Mouse (Mus musculus) heart, embryonic 13.5 days (tissue): ENCODE data around the gene A630001G21Rik. TPM values are rescaled to one million over a fixed set of nuclear protein-coding genes. Genes with fewer than 3 reads are reported as not detected.
A peak's percentile ranks its signal among the peaks of the same experiment; 100 is the strongest.

ENCODE experiments used
- ATAC-seq: fragments of 200-750 bp; cut with Nextera tagmentation; 2 replicates; pipeline ENCODE4 v1.8.0; 2017; ENCODE audit warnings: moderate TSS enrichment; ENCODE audit not compliant: insufficient number of reproducible peaks, low FRiP score, low TSS enrichment; ENCODE audit errors: extremely low read depth
- H3K27ac ChIP-seq: fragments of 300-500 bp; sonication (generic); replicated peaks from 2 replicates; pipeline ENCODE4 v1.5.1; 2015; ENCODE audit warnings: moderate library complexity, mild to moderate bottlenecking, inconsistent platforms
- H3K27me3 ChIP-seq: fragments of 300-500 bp; sonication (generic); replicated peaks from 2 replicates; pipeline ENCODE4 v1.6.1; 2015; ENCODE audit warnings: mild to moderate bottlenecking, inconsistent platforms
- H3K36me3 ChIP-seq: fragments of 300-500 bp; sonication (generic); 2 replicates; pipeline ENCODE4 v1.6.1; 2015; ENCODE audit warnings: mild to moderate bottlenecking, inconsistent platforms
- H3K4me1 ChIP-seq: fragments of 300-500 bp; sonication (generic); 2 replicates; pipeline ENCODE4 v1.6.1; 2015; ENCODE audit warnings: inconsistent platforms
- H3K4me2 ChIP-seq: fragments of 300-500 bp; sonication (generic); 2 replicates; pipeline ENCODE4 v1.6.1; 2015; ENCODE audit warnings: inconsistent platforms, mild to moderate bottlenecking, moderate library complexity
- H3K4me3 ChIP-seq: fragments of 300-500 bp; sonication (generic); 2 replicates; pipeline ENCODE4 v1.5.1; 2015; ENCODE audit warnings: moderate library complexity, mild to moderate bottlenecking, inconsistent platforms
- H3K9ac ChIP-seq: fragments of 300-500 bp; sonication (generic); 2 replicates; pipeline ENCODE4 v1.6.1; 2015; ENCODE audit warnings: inconsistent platforms, mild to moderate bottlenecking, moderate library complexity
- H3K9me3 ChIP-seq: fragments of 300-500 bp; sonication (generic); 2 replicates; pipeline ENCODE4 v1.6.1; 2016; ENCODE audit warnings: inconsistent platforms
- whole genome bisulfite sequencing: fragments of 180-500 bp; shearing (Covaris S2); methylation state at CpG from one replicate; pipeline ENCODE4 v1.1.7; 2015; ENCODE audit warnings: mixed read lengths; 5-methylcytosine and 5-hydroxymethylcytosine counted together
- polyA plus RNA-seq: library from polyadenylated mRNA; unstranded; fragments of >200 nt; fragmentation: Nextera tagmentation; extraction: Ambion mirVana; gene quantifications from 2 replicates; pipeline ENCODE4 v1.2.1, GENCODE M21; 2015

A630001G21Rik gene
- polyA plus RNA-seq, 1 experiment from 2014 or later, result 1.6 TPM

DNA sequence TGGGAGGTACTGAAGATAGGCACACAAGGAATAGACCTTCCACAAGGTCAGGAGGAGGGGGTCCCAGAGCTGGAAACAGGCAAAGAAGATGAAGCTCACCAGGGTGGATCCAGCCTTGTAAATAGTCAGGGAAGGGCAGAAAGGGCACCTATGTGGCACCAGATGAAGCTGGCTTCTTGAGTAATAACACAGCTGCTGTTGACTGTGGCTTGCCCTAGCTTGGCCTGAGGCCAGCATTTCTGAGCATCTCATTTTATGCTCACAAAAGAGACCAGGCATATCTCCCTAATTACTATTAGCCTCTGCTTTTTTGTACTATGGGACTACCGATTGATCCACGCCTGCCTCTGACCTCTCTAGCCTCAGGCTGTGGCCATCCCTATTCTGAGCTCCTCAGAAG is 28.6 kb downstream of the A630001G21Rik start:
- H3K9ac ChIP-seq, result no peak overlapping the region
- H3K4me2 ChIP-seq, result no peak overlapping the region
- H3K4me3 ChIP-seq, result no peak overlapping the region
- H3K27me3 ChIP-seq, result no peaks in the 10 kb centered on the region
- H3K27ac ChIP-seq, result no peak overlapping the region
- no peaks in the 10 kb centered on the region for H3K9me3 ChIP-seq
- no peak for ATAC-seq
- H3K36me3 ChIP-seq, result no peaks in the 10 kb centered on the region
- 88% methylated on average over 2 of the region's 2 CpGs for WGBS
- H3K4me1 ChIP-seq, result peaks cover 19% of the 10 kb centered on the region

DNA sequence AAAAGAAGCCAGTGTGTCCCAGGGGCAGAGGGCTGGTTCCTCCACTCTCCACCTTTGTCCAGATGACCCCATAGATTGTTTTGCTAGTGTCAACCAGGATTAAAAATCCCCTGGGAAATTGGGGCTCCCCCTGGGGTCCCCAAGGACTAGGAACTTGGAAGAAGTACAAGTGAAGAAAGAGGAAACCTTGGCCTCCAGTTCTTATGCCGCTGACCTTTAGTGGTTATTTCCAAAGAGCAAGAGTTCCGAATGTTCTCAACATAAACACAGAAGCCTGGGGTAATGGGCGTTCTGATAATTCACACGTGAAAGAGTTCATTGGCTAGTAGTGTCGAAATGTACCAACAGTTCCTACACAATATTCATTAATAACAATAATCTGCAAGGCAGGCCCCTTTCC is 31.9 kb downstream of the A630001G21Rik start:
- no peak overlapping the region for H3K27ac ChIP-seq
- WGBS, result 79% methylated on average over 5 of the region's 5 CpGs
- H3K9me3 ChIP-seq, result no peaks in the 10 kb centered on the region
- no peak overlapping the region for H3K9ac ChIP-seq
- H3K4me3 ChIP-seq, result no peak overlapping the region
- ATAC-seq, result no peak
- peaks cover 12% of the 10 kb centered on the region for H3K4me1 ChIP-seq
- no peak overlapping the region for H3K4me2 ChIP-seq
- H3K27me3 ChIP-seq, result no peaks in the 10 kb centered on the region
- no peaks in the 10 kb centered on the region for H3K36me3 ChIP-seq

- no peak overlapping the region for H3K9ac ChIP-seq
- H3K27me3 ChIP-seq, result no peaks in the 10 kb centered on the region
- H3K27ac ChIP-seq, result no peak overlapping the region
- H3K4me1 ChIP-seq, result 0 out of 2 replicates have a peak, but pooled peaks cover 4% of the 10 kb centered on the region
- H3K36me3 ChIP-seq, result no peaks in the 10 kb centered on the region
- no peak overlapping the region for H3K4me3 ChIP-seq
- WGBS, result 72% methylated on average over 3 of the region's 3 CpGs
- H3K4me2 ChIP-seq, result no peak overlapping the region
- H3K9me3 ChIP-seq, result no peaks in the 10 kb centered on the region
- no peak for ATAC-seq
These were observed 33.9 kb downstream of the A630001G21Rik start for GRCm38 (mm10) chr1:85744539-85744938.

GRCm38 (mm10) chr1:85742916-85743505 is 35.4 kb downstream of the A630001G21Rik start:
- H3K9ac ChIP-seq, result no peak overlapping the region
- H3K27me3 ChIP-seq, result no peaks in the 10 kb centered on the region
- H3K4me1 ChIP-seq, result 0 out of 2 replicates have a peak, but pooled peaks cover 4% of the 10 kb centered on the region
- no peak overlapping the region for H3K4me2 ChIP-seq
- no peak overlapping the region for H3K4me3 ChIP-seq
- H3K9me3 ChIP-seq, result peaks cover 5% of the 10 kb centered on the region; the same call in 1 of the 2 replicates
- no peak overlapping the region for H3K27ac ChIP-seq
- H3K36me3 ChIP-seq, result no peaks in the 10 kb centered on the region
- WGBS, result 29% methylated on average over 2 of the region's 2 CpGs
- no peak for ATAC-seq

DNA sequence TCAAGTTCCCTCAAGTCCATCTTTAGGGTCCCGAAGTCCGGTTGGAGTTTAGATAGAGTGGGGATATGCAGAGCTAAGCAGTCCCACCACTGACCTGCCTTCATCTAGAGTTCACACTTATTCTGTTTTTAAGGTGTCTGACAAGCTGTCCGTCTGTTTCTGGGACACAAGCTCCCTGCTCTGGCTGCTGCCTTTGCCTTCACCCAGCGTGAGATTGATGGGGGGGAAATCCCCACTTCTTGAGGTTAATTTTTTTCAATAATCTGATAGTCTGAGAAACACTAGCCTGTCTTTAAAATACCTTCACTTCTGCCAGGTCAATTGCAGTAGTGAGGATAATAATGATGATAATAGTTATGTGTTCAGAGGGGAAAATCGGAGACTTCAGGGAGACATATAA is 36.1 kb downstream of the A630001G21Rik start:
- Histone ChIP-seq H3K27me3 (no peaks in the 10 kb centered on the region), H3K4me3 (no peak overlapping the region), H3K4me1 (0 out of 2 replicates have a peak, but pooled peaks cover 4% of the 10 kb centered on the region), H3K9ac (no peak overlapping the region), H3K9me3 (peaks cover 6% of the 10 kb centered on the region; the same call in 1 of the 2 replicates), H3K27ac (no peak overlapping the region), H3K4me2 (no peak overlapping the region), H3K36me3 (no peaks in the 10 kb centered on the region)
- no peak for ATAC-seq
- 65% methylated on average over 5 of the region's 5 CpGs for WGBS

GRCm38 (mm10) chr1:85740923-85741322 is 37.5 kb downstream of the A630001G21Rik start:
- WGBS, result 82% methylated on average over 6 of the region's 6 CpGs
- Histone ChIP-seq H3K4me2 (no peak overlapping the region), H3K9me3 (peaks cover 6% of the 10 kb centered on the region; the same call in 1 of the 2 replicates), H3K4me1 (peaks cover 8% of the 10 kb centered on the region), H3K27me3 (no peaks in the 10 kb centered on the region), H3K36me3 (no peaks in the 10 kb centered on the region), H3K9ac (no peak overlapping the region), H3K4me3 (no peak overlapping the region), H3K27ac (no peak overlapping the region)
- no peak for ATAC-seq

DNA sequence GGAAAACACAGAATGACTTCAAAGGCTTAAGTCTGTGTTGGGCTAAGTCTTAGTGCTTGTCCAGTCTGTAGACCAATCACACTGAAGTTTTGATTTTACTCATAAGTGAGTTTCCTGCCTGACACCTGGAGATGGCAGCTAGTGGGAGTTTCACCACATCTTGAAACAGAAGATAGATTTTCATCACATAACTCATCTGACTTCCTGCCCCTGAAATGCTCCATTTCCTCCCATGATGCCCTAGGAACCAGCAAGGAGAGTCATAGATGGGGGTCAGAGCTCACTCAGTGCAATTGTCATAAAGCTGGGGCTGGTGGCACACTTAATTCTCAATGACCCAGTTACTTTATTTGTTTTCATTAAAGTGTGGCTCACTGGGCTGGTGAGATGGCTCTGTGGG is 38.6 kb downstream of the A630001G21Rik start:
- no peak overlapping the region for H3K4me3 ChIP-seq
- no peak for ATAC-seq

GRCm38 (mm10) chr1:85739000-85739399 is 39.4 kb downstream of the A630001G21Rik start:
- ATAC-seq, result no peak
- Histone ChIP-seq H3K9ac (no peak overlapping the region), H3K36me3 (no peaks in the 10 kb centered on the region), H3K27ac (no peak overlapping the region), H3K9me3 (peaks cover 6% of the 10 kb centered on the region; the same call in 1 of the 2 replicates), H3K4me3 (no peak overlapping the region), H3K4me2 (no peak overlapping the region), H3K27me3 (no peaks in the 10 kb centered on the region), H3K4me1 (peaks cover 13% of the 10 kb centered on the region)
- WGBS, result 86% methylated on average over 4 of the region's 4 CpGs

More for the DNA sequence above, 38.6 kb downstream of the A630001G21Rik start:
- Histone ChIP-seq H3K27ac (no peak overlapping the region), H3K36me3 (no peaks in the 10 kb centered on the region), H3K4me1 (peaks cover 13% of the 10 kb centered on the region), H3K4me2 (no peak overlapping the region), H3K9ac (no peak overlapping the region), H3K9me3 (peaks cover 6% of the 10 kb centered on the region; the same call in 1 of the 2 replicates), H3K27me3 (no peaks in the 10 kb centered on the region)

- H3K36me3 ChIP-seq, result no peaks in the 10 kb centered on the region
- H3K4me1 ChIP-seq, result peaks cover 9% of the 10 kb centered on the region
- H3K27me3 ChIP-seq, result no peaks in the 10 kb centered on the region
- H3K9ac ChIP-seq, result peak overlapping the region; percentile 79
- peak overlapping the region; percentile 47 for H3K4me3 ChIP-seq
- H3K4me2 ChIP-seq, result peak overlapping the region; percentile 70
- no peak overlapping the region for H3K27ac ChIP-seq
- peaks cover 6% of the 10 kb centered on the region; the same call in 1 of the 2 replicates for H3K9me3 ChIP-seq
- WGBS, result 30% methylated on average over 18 of the region's 18 CpGs
- no peak for ATAC-seq
These were observed 41.9 kb downstream of the A630001G21Rik start for GRCm38 (mm10) chr1:85736355-85737184.

GRCm38 (mm10) chr1:85735463-85736123 is 42.9 kb downstream of the A630001G21Rik start:
- peak overlapping the region; percentile 70 for H3K4me2 ChIP-seq
- H3K36me3 ChIP-seq, result no peaks in the 10 kb centered on the region
- ATAC-seq, result no peak
- 61% methylated on average over 13 of the region's 13 CpGs for WGBS
- peak overlapping the region; percentile 47 for H3K4me3 ChIP-seq
- H3K27ac ChIP-seq, result no peak overlapping the region
- H3K27me3 ChIP-seq, result no peaks in the 10 kb centered on the region
- peaks cover 6% of the 10 kb centered on the region; the same call in 1 of the 2 replicates for H3K9me3 ChIP-seq
- peaks cover 15% of the 10 kb centered on the region for H3K4me1 ChIP-seq
- H3K9ac ChIP-seq, result peak overlapping the region; percentile 79

DNA sequence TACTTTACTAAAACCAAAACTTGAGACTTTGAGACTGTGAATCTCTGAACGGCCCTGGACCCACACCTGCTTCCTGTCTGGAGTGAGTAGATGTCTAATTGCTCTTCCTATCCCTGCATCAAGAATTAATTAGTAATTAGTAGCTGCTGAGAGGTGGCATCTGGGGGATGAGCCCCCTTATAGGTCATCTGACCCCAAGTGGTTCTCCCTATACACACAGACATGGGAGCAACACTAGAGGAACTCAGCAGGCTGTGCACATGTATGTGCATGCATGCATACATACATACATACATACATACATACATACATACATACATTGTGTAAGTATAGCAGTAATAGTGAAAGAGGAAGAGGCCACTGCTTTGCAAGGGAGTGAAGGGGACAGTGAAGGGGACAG is 43.9 kb downstream of the A630001G21Rik start:
- 70% methylated on average over 1 of the region's 1 CpGs for WGBS
- Histone ChIP-seq H3K4me2 (no peak overlapping the region), H3K27ac (no peak overlapping the region), H3K36me3 (no peaks in the 10 kb centered on the region), H3K9me3 (peaks cover 6% of the 10 kb centered on the region; the same call in 1 of the 2 replicates), H3K4me1 (peaks cover 15% of the 10 kb centered on the region), H3K9ac (no peak overlapping the region), H3K4me3 (no peak overlapping the region), H3K27me3 (no peaks in the 10 kb centered on the region)
- no peak for ATAC-seq
